Mouse (Mus musculus) bone marrow, adult 2 months (tissue): ENCODE data around the gene Suds3.

Source experiments
- CTCF ChIP-seq: fragments of 200-500 bp; IDR thresholded peaks from 2 replicates; pipeline ENCODE4 v1.5.1; 2011; ENCODE audit warnings: low read length, control low read depth; ENCODE audit not compliant: control insufficient read depth, insufficient read depth
- POLR2A ChIP-seq: fragments of 200-500 bp; IDR thresholded peaks from 2 replicates; pipeline ENCODE4 v1.6.1; 2011; ENCODE audit warnings: low read depth, mild to moderate bottlenecking, control low read depth, low read length, borderline replicate concordance; ENCODE audit not compliant: control insufficient read depth

DNA sequence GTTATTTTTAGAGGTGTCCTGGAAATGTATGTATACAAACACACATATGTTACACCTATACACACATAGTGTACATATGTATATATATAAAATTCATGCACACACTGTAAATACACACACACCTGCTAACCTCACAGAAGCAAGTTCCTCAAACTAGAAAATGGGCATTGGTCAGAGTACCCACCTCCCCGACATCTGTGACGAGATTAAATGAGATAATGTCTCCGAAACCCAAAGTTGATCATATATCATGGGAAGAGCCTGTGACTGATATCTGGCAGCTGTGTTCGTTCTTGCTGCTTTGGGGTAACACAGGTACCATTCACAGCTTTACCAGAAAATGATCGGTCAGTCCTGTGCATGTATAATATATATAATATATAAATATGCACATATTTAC is 20.7 kb upstream of the Suds3 start:
- TF ChIP-seq CTCF (no peak), POLR2A (no peak)
